Mouse (Mus musculus): ENCODE measurements at regions not wholly inside any gene's neighbourhood (a gene's known extent, or its start where the extent isn't known, plus 50 kb on each side); places are given as distances from the start of the nearest gene placed in this dataset.

GRCm38 (mm10) chr6:50038369-50038768, 71.7 kb upstream of the Mpp6 start:
- TF ChIP-seq CTCF (IDR thresholded peaks at IDR 0.05; ENCODE audit: low read depth, low read length) = no peak
- no peak for TF ChIP-seq POLR2A (IDR thresholded peaks at IDR 0.05; ENCODE audit: insufficient read depth, low read length)
- no peak for TF ChIP-seq EP300 (IDR thresholded peaks at IDR 0.05; ENCODE audit: insufficient read depth, low read depth, low read length)

Measured in ES-Bruce4 (cell line).